Mouse (Mus musculus): ENCODE results near the gene Rhou.

The Rhou gene

GRCm38 (mm10) chr8:123649483-123649882 lies 4.2 kb upstream of the Rhou start:
- DNase-seq (ENCODE audit: low spot score in 2 of 2) = no peak

GRCm38 (mm10) chr8:123651390-123652098 lies 2.2 kb upstream of the Rhou start:
- no peak for DNase-seq (ENCODE audit: low spot score in 2 of 2)

GRCm38 (mm10) chr8:123652641-123653040 lies 1.1 kb upstream of the Rhou start:
- DNase-seq (ENCODE audit: low spot score in 2 of 2) = no peak

GRCm38 (mm10) chr8:123653994-123654569 lies 353 bp downstream of the Rhou start:
- peak; percentile 52 to 61 for DNase-seq (ENCODE audit: low spot score in 2 of 2)

GRCm38 (mm10) chr8:123654763-123655162 lies 1.0 kb downstream of the Rhou start:
- DNase-seq (ENCODE audit: low spot score in 2 of 2) = no peak

GRCm38 (mm10) chr8:123655351-123655779 lies 1.6 kb downstream of the Rhou start:
- DNase-seq (ENCODE audit: low spot score in 2 of 2) = peak in 1 of 2 experiments; percentile 50

GRCm38 (mm10) chr8:123657826-123658225 lies 4.1 kb downstream of the Rhou start:
- no peak for DNase-seq (ENCODE audit: low spot score in 2 of 2)

- no peak for DNase-seq (ENCODE audit: low spot score in 2 of 2)
Measured at GRCm38 (mm10) chr8:123659469-123660057, 5.8 kb downstream of the Rhou start.

- no peak for DNase-seq (ENCODE audit: low spot score in 2 of 2)
Measured at GRCm38 (mm10) chr8:123661515-123661914, 7.8 kb downstream of the Rhou start.

- DNase-seq (ENCODE audit: low spot score in 2 of 2) = no peak
Measured at GRCm38 (mm10) chr8:123665580-123665979, 11.9 kb downstream of the Rhou start.

GRCm38 (mm10) chr8:123666832-123667231 lies 13.1 kb downstream of the Rhou start:
- no peak for DNase-seq (ENCODE audit: low spot score in 2 of 2)

- no peak for DNase-seq (ENCODE audit: low spot score in 2 of 2)
Measured at GRCm38 (mm10) chr8:123668681-123669080, 15.0 kb downstream of the Rhou start.

GRCm38 (mm10) chr8:123670766-123671165 lies 17.0 kb downstream of the Rhou start:
- no peak for DNase-seq (ENCODE audit: low spot score in 2 of 2)

- DNase-seq (ENCODE audit: low spot score in 2 of 2) = no peak
Measured at GRCm38 (mm10) chr8:123671454-123671853, 17.7 kb downstream of the Rhou start.

- DNase-seq (ENCODE audit: low spot score in 2 of 2) = no peak
Measured at GRCm38 (mm10) chr8:123672648-123673047, 18.9 kb downstream of the Rhou start.

- no peak for DNase-seq (ENCODE audit: low spot score in 2 of 2)
Measured at GRCm38 (mm10) chr8:123675611-123676010, 21.9 kb downstream of the Rhou start.

- DNase-seq (ENCODE audit: low spot score in 2 of 2) = no peak
Measured at GRCm38 (mm10) chr8:123678390-123678789, 24.7 kb downstream of the Rhou start.

GRCm38 (mm10) chr8:123682073-123682761 lies 28.5 kb downstream of the Rhou start:
- DNase-seq (ENCODE audit: low spot score in 2 of 2) = no peak

GRCm38 (mm10) chr8:123683321-123683720 lies 29.6 kb downstream of the Rhou start:
- no peak for DNase-seq (ENCODE audit: low spot score in 2 of 2)

- DNase-seq (ENCODE audit: low spot score in 2 of 2) = no peak
Measured at GRCm38 (mm10) chr8:123684806-123685205, 31.1 kb downstream of the Rhou start.

- DNase-seq (ENCODE audit: low spot score in 2 of 2) = no peak
Measured at GRCm38 (mm10) chr8:123685477-123685876, 31.7 kb downstream of the Rhou start.

- DNase-seq (ENCODE audit: low spot score in 2 of 2) = no peak
Measured at GRCm38 (mm10) chr8:123687826-123688225, 34.1 kb downstream of the Rhou start.
